Mouse (Mus musculus) kidney, adult 18-20 months (tissue): ENCODE measurements around the gene Rad54l.

Experiments used
- DNase-seq: peaks from one replicate; pipeline ENCODE4 v3.0.0; 2021

The Rad54l gene

DNA sequence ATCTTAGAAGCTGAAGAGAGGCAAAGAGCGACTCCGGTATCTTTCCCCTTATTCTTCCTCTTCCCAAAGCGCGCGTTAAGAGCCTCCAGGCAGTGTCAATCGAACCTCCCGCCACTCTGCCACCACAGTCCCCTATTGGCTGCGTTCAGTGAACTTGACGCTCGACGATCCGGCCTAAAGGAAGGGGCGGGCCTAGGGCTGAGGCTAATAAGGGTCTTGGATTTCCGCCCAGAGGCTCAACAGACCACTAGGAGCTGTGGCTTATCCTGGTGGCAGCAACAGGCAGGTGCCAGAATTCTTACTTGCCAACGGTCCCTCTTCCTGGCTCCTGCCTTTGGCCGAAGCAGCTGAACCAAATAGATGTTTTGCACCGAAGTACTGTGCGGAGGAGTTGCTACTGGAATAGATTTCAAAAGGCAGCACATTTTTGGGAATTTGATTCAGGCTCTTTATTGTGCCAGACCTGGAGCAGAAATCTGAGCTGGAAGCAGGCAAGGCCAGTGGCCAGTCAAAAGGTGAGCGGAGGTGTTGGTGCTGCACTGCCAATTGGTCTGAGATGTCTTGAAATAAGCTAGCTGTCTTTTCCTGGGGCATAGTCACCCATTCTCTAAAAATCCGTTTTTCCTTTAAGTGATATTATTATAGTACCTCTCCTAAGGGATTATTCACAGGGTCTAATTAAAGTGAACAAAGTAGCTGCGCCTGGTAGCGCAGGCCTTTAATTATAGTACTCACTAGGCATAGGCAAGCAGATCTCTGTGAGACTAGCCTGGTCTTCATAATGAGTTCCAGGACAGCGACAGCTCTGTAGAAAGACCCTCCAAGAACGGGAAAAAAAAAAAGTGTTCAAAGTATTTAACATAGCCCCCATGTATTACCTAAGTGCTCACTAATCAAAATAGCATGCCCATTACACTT lies at the start of gene Rad54l, which contains the start of gene Pomgnt1:
Rad54l (minus strand) TSS at position 89 of the 918 bp plus-strand sequence.
Pomgnt1 (plus strand) TSS at position 239 of the 918 bp plus-strand sequence.
- DNase-seq, result peak; percentile 76

DNA sequence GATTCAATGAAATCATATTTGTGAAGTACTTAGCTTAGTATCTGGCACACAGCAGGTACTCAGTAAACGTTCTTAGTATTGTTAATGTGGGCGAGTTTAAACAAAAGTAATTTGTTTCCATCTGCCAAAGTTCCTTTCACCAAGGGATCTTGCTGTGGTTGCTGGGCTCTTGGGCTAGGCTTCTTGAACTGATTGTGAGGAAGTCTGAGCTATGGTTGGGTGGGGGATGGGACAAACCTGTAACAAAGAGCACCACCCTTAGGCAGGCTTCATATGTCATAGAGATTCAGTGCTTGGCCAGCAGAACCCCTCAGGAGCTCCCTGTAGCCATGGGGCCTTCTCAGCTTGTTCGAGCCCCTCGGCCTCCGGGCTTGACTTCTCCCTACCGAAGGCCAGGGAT lies 49.6 kb upstream of the Rad54l start, which contains the start of the genes 1700042G07Rik and Gm49337:
1700042G07Rik (plus strand) TSS at position 301 of the 400 bp plus-strand sequence.
Gm49337 (plus strand) TSS at position 313 of the 400 bp plus-strand sequence.
- DNase-seq, result no peak

DNA sequence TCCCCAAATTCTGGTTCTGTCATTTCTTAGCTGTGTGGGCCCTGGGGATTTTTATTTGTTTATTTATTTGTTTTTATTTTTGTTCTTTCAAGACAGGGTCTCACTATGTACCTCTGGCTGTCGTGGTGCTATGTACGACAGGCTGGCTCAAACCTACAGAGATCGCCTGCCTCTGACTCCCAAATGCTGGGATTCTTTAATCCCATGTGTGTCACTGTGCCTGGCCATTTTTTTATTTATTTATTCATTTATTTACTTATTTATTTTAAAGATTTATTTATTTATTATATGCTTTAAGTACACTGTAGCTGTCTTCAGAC lies 45.8 kb upstream of the Rad54l start:
- no peak for DNase-seq

DNA sequence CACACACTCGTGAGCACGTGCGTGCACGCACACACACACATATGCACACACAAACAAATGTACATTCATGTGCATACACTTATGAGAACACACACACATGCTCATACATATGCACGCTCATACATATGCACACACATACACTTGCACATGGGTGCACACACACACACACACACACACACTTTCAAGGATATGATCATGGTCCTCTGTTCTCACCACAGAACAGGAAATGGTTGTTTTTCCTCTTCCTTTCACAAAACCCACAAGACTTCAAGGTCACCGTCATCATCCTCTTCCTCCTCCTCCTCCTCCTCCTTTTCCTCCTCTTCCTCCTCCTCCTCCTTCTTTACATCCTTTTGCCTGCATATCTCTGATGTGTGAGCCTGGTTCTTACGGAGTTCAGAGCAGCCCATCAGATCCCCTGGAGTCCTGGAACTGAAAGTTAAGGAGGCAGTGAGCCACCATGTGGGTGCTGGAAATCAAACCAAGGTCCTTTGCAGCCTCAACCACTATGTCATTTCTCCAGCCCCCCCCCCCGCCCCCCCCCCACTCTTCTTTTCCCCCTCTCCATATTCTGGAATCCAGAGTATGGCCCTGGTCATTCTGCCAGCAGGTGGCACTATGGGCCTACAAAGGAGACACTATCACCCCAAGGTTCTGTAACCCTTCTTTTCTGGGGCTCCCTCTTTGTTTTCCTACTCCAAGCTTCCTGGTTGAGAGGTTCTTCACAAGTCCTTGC lies 45.3 kb upstream of the Rad54l start:
- peak; percentile 81 for DNase-seq

DNA sequence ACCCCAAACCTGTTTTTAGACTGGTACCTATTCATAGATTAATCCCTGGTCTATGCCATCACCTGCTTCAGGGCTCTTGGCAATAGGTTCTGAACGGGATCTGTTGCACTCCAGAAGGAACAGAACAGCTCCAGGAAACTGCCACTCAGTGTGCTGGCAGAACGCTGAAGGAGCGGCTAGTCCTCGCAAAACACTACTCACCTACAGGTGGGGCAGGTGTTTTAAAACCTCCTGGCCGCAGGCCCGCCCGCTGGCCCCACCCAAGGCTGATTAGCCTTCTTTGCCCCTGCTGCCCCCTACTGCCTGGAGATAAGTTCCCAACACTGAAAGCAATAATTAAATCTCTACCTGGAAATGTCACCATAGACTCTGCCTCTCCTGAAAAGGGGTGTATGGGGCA lies 43.9 kb upstream of the Rad54l start, which contains the start of gene Tspan1:
Tspan1 (minus strand) TSS at position 198 of the 400 bp plus-strand sequence.
- DNase-seq, result peak; percentile 68

DNA sequence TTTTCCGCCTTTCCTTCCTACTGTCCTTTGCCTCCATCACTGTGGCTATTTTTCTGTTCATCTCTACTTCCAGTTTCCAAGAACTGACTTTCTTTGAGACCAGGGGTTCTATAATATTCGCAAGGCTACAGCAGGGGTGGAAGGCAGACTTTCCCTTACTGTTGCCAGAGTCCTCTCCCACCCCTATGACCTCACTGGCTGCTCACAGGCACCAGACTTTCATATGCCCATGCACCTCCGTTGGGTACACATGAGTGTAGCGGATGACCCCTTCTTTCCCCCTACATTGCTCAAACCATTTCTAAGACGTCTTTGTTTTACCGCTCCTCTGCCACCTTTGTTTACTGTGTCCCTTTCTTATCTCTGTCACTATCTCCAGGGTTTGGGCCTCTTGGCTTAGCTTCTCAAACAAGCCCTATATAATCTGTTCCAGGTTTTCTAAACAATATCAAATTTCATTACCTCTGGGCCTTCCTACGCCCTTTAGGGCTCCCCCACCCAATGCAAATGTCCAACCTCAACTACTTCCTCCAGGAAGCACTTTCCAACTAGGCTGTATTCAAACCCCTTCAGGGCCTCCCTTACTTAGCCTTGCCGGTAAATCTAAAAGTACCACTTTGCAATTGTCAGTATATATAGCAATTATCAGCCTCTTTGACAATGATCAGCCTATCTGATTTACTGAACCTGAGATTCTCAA lies 42.4 kb upstream of the Rad54l start:
- no peak for DNase-seq

DNA sequence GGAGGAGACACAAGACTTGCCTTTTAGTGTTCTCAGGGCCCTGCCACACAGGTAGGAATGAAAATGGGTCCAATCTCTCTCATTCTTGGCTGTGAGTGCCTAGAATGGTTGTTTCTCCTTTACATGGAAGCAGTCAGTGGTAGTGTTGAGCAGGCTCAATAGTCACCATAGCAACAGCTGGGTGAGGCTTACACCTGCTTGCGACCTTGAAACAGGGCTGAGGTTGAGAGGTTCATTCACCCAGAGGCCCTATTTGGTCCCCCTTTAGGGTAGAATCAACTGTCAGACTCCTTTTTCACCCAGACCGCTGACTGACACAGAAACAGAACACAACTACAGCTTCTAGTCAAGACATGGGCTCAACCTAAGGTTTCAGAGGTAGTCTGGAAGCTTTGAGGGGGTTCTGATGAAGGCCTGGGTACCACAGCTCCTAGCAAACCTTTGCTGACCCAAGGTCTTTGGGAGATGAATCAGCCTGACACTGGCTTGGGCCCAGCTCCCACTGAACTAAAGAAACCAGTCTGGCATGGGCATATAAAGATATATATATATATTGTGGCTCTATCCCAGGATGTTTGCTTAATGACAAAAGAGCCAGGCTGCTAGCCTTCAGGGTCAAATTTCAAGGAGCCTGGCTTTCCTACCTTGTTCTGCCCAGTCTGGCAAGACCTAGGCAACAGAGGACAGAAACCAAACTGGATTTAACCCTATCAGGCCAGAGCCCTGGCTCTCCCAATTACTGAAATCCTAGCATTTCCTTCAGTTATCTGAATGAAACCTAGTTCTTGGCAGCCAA lies 41.5 kb upstream of the Rad54l start:
- DNase-seq, result no peak

DNA sequence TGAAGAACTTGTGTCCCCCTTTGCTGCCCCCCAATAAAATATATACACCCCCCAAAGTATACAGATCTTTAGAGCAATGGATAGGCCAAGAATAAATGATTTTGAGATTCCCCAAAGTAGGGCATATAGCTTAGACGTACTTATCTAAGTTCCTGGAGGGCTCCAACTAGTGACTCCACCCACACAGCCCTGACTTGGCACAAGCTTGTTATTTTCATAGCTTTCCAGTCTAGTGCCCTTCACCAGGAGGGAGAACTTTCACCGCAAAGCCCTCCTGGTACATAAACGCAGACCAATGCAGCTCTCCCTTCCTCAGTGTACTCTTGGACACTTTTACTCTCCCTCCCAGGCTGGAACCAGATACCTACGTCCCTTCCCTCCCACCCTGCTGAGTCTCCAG lies 38.7 kb upstream of the Rad54l start:
- peak; percentile 42 for DNase-seq

DNA sequence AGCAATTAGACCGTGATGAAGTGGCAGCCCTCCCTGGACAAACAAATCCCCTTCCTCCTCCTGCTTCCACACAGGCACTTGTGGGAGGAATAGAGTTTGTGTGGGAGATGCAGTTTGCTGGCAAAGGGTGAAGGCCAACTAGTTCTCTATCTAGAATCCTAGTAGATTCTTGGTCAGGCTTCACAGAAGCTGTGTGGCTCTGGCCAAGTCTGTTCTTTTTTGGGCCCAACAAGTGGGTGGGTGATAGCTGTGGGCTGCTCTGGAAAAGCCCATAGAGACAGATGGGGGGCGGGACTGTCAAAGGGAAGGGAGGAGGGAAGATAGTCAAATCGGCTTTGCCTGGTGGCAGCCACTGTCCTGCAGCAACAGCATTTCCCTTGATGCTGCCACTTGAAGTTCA lies 37.3 kb upstream of the Rad54l start:
- no peak for DNase-seq

DNA sequence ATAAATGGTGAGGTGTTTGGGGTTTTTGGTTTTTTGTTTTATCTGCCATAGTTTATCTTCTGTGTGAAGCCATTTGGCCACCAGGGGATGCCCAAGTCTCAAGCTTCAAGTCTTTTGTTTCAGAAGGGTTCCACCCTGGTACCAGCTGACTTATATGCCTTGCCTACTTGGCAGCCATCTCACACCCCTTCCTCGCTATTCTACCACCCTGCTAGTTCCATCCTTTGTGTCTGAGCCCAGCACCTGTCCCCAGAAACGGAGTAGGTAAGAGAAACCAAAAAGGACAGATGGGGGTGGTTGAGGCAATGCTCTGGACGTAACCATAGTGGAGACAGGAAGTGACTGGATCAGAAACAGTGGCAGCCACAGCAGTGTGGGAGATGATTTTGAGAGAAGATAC lies 36.4 kb upstream of the Rad54l start:
- DNase-seq, result peak; percentile 2

DNA sequence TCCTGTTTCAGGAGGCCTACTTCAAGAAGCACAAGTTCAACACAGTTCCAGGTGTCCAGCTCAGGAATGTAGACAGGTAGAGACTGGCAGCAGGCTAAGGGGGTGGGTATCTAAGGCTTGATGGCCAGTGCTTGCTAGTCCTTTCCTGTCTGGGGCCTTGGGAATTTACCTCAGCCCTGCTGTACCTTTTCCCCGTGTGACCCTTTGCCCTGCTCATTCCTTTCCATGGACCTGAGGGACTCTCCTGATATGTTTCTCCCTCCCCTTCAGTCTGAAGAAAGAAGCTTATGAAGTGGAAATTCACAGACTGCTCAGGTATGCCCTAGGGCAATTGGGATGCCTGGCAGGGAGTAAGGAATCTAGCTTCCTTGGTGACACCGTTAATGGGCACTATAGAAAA lies 34.4 kb upstream of the Rad54l start:
- DNase-seq, result peak; percentile 47

DNA sequence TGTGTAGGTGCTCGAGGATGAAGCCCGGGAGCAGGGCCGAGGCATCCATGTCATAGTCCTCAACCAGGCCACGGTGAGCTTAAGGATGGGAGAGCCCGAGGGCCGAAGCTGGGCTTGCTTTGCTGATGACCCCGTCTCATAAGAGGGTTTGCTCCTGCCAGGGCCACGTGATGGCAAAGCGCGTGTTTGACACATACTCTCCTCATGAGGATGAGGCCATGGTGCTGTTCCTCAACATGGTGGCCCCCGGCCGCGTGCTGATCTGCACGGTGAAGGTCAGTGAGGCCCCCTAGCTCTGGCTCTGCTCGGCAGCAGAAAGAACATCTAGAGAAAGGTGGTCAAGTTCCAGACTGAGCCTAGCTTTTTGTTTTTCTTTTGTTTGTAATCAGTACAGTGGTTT lies 29.2 kb upstream of the Rad54l start:
- no peak for DNase-seq

DNA sequence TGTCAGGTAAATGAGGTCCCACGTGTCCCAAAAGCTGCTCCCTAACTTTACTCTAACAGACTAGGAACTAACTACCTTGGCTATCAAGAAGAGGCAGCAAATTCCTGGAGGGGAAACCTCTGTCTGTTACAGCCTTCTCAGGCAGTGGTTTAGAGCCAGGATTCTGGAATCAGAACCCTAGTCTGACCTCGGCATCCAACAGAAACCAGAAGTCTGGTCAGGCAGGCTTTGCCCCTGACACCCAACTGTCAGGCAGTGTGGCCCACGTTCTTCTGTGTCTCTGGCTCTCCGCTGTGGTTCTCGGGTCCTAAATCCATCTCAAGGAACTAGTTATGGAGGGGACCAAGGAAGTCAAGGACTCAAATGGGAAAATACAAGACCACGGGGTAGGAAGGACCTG lies 27.7 kb upstream of the Rad54l start, which contains the start of gene Lurap1:
Lurap1 (minus strand) TSS at position 101 of the 400 bp plus-strand sequence.
- no peak for DNase-seq

DNA sequence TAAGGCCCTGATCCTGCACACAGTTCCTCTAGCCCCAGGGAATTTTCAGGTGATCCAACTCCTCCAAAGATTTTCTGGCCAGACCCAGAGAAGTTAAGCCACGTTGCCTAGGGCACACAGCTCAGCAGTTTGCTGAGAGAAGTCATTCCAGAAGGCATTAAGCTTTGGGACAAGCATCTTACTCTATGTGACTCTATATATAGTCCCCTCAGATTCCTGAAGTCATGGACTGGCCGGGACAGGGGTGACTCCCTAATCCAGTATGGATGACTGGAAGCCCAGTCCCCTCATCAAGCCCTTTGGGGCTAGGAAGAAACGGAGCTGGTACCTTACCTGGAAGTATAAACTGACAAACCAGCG lies 27.4 kb upstream of the Rad54l start:
- no peak for DNase-seq

DNA sequence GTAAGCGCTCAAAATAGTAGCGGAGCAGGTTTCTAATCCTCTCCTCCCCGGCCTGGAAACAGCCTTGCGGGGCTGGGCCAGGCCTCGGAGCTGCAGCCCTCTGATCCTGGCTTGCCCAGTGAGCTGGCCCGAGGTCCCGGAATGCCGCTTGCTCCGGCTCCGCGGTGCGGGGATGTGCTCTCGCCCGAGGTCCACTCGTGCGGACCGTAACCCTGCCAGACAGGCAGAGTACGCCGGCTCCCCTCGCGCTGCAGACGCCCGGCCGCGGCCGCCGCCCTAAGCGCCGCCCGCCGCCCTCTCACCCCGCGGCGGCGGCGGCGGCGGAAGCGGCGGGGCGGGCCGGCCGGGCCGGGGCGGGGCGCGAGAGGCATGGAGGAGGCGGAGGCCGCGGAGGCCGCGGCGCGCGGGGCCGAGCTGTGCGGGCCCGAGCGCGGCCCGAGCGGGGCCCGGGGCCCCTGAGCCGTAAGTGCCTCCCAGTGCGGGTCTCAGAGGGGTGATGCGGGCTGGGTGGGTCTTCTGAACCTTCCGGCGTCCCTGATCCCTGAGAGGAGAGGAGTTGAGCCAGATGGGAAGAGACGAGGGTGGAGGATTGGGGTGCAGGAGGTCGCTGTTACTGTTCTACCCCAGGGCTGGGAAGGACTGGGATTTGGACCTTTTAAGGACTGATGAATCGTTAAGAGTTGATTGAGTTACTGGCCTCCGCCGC lies 26.8 kb upstream of the Rad54l start:
- DNase-seq, result peak; percentile 77

DNA sequence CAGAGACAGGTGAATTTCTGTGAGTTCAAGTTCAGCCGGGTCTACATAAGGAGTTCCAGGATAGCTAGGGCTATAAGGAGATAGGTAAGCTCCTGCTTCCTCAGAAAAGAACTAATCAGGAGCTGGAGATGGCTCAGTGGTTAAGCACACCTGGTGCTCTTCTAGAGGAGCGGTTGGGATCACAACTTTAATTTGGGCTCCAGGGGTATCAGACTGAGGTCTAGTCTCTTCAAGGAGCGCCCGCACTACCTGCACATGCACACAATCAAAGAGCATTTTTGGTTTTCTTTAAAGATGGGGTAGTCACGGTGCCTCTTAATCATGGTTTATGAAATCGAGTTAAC lies 26.3 kb upstream of the Rad54l start:
- DNase-seq, result no peak

DNA sequence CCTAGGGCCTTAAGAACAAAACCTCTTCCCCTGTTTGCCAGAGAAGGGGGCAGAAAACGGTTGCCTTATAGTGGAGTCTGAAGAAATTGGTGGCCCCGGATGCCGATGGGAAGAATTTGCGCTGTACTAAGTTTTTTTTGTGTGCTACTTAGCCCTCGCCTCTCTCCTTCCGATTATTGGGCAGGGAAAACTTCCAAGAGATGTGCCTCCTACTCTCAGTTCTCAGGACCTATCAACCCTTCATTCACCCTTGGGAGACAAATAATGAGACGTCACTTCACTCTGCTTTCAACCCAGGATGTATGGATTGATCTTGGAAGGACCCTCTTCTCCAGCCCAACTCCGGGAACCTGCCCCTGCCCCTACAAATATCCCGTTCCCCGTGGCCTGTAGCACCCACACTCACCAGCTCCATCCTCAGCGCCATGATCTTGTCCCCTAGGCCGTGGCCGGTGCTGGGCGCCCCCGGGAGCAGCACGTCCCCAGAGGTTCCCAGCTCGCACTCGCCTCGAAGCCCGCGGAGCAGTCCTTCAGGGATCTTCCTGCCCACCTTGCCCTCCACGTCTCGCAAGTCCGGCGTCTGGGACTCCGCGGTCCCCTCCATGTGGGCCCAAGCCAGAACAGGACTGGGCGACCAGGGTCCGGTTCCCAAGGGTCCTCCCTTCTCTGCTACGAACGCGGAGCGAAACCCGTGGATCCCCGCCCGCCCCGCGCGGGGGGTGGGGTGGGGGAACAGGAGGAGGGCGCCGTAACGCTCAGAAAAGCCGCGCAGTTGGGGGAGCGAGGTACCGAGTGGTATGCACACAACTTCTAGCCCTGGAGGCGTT lies 20.6 kb upstream of the Rad54l start:
- DNase-seq, result peak; percentile 82

DNA sequence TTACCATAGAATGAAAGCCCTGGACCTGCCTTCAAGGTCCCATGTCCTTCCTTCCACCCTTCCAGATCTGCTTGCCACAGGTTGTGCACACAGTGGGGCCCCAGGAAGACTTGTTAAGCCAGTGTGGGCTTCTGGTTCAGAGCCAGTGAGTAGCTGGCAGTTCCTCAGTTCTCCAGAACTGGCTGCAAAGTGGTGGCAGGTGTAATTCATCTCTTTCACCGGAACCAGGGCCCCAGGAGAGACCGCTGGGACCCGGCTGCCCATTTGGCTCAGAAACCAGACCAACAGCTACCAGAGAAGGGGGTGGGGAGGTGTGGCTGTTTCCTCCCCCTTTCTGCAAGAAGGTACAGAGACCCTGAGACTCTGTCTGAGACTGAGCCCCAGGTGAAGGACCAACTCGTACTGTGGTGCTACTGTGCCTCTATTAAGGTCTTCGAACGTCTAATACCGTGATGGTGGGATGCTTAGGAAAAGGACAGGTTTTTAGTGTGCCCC lies 19.9 kb upstream of the Rad54l start:
- DNase-seq, result peak; percentile 59

DNA sequence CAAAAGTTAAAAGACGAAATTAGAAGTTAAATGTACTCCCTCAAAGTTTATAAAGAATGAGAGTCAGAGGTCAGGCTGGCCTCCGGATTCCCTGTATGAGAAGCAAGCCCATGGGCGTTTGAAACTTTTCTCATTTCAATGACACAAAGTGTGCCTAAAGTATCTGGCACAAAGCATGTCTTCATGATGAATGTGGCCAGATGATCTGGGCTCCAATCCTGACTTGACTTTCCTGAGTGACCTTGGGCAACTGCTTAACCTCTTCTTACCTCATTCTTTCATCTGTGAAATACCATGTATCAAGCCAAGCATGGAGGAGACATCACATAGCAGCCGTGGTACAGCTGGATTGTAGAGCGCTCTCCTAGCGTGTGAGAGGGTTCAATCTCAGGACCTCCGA lies 18.8 kb upstream of the Rad54l start:
- no peak for DNase-seq

DNA sequence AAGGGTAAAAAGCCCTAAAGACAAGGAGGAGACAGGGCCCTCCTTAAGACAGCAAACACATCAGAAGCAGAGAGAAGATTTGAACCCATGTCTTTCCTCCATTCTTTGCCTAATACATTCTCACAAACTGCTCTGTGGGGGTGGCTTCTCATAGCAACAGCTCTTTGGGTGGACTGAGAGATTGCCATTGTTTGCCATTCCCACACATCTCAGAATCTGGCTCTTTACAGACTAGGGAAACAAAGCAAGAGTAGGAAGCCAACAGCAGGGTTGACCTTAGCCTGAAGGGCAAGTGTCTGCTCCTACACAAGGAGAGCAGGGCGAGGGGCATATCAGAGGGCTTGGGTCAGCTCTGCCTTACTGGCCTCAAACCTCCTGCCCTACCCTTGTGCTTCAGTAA lies 18.2 kb upstream of the Rad54l start:
- DNase-seq, result no peak
